Mouse (Mus musculus): ENCODE measurements around the gene Dram1. TPM values are rescaled to one million over a fixed set of nuclear protein-coding genes. Genes with fewer than 3 reads are reported as not detected.
"Not testable (repeated sequence)": the region's sequence is repeated elsewhere in the genome, so short reads cannot be mapped to it uniquely, and the experiment has no call there.

Dram1 gene
- polyA plus RNA-seq, 1 experiment from 2014 or later, result 3.3 TPM

DNA sequence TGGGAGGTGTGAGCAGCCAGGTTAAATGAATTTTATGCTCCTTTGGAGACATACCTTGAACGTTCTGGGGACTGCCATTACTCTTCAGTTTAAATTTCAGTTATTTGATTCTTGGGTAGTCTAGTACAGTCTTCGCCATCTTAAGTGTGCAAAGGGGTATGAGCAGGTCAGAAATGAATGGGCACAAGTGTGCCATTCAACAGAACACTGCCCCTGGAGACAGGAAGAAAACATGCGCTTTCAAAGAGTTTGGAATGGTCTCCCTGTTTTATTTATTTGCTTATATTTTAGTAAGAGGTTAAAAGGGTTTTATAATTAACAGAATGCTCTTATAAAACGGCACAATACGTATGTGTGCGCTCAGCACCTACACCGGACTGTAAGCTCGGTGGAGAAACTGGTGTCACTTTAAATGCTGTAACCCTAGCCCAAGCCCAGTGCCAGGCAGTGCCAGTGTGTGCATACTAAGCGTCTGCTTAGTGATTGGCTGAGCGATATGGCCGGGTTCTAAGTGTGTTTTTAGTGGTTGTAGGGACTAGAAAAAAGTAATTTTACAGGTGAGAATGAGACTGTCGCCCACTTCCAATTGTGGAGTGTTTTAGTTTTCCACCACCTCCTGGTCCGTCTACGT is 1.7 kb upstream of the Dram1 start:
- no peak for ATAC-seq (replicated peaks; ENCODE audit: extremely low read depth, insufficient read depth, low FRiP score)

DNA sequence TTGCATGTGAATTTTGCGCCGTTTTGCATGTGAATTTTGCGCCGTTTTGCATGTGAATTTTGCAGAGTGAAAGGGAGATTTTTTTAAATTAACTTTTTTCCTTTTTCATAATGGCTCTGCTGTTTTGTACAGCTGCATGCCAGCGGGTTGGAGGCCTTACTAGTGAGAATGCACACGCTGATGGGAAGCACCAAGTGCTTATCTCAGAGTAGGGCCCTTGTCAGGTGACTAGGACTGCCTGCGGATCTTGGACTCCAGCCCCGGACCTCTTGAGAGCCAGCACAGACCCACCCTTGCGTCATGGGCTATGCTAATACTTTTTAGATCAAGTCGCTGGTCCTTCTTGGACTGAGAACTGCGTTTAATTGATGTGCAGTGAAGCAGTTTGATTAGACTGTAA is 1.1 kb upstream of the Dram1 start:
- no peaks in the 10 kb centered on the region for H3K9me3 ChIP-seq (replicated peaks; ENCODE audit: control insufficient read depth, low read length)
- peak overlapping the region; percentile 79 for H3K9ac ChIP-seq (ENCODE audit: low read length)
- H3K4me3 ChIP-seq (ENCODE audit: low read length), result peak overlapping the region; percentile 76
- H3K27me3 ChIP-seq (ENCODE audit: control insufficient read depth, insufficient read depth, low read length), result no peaks in the 10 kb centered on the region
- no peaks in the 10 kb centered on the region for H3K36me3 ChIP-seq (ENCODE audit: control insufficient read depth, insufficient read depth)
- H3K4me2 ChIP-seq (ENCODE audit: low read depth, low read length), result peak overlapping the region; percentile 83
- WGBS, result under 1% methylated on average over 11 of the region's 11 CpGs
- peaks cover 35% of the 10 kb centered on the region for H3K4me1 ChIP-seq (ENCODE audit: control insufficient read depth, insufficient read depth, low read length)
- peak; percentile 82 for ATAC-seq (replicated peaks; ENCODE audit: extremely low read depth, insufficient read depth, low FRiP score)
- H3K27ac ChIP-seq (ENCODE audit: low read length), result peak overlapping the region; percentile 64

More for the DNA sequence above, 1.7 kb upstream of the Dram1 start:
- H3K4me1 ChIP-seq (ENCODE audit: control insufficient read depth, insufficient read depth, low read length), result peaks cover 35% of the 10 kb centered on the region
- no peaks in the 10 kb centered on the region for H3K9me3 ChIP-seq (replicated peaks; ENCODE audit: control insufficient read depth, low read length)
- H3K4me2 ChIP-seq (ENCODE audit: low read depth, low read length), result peak overlapping the region; percentile 83
- H3K36me3 ChIP-seq (ENCODE audit: control insufficient read depth, insufficient read depth), result no peaks in the 10 kb centered on the region
- 0 out of 2 replicates have a peak overlapping the region, but pooled peaks have one; percentile 23 for H3K27ac ChIP-seq (ENCODE audit: low read length)
- no peaks in the 10 kb centered on the region for H3K27me3 ChIP-seq (ENCODE audit: control insufficient read depth, insufficient read depth, low read length)
- 51% methylated on average over 14 of the region's 14 CpGs for WGBS
- peak overlapping the region; percentile 76 for H3K4me3 ChIP-seq (ENCODE audit: low read length)
- peak overlapping the region; percentile 17; the same call in 1 of the 2 replicates for H3K9ac ChIP-seq (ENCODE audit: low read length)

DNA sequence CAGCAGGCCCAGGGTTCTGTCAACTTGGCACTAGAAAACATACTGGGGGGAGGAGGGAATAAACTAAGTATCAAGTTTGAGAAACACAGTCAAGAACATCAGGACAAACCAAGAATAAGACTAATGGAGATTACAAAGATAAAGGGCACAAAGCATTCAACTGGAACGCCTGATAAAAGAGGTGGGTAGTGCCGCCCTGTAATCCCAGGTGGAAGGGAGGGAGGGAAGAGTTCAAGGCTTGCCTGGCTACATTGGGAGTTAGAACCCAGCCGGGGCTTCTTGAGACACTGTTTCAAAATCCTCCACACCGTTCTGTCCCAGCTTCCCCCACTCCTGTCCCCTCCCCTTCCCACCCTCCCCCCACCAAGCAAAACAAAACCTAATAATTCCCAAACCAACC is 1.2 kb downstream of the Dram1 start:
- Histone ChIP-seq H3K9me3 (replicated peaks; ENCODE audit: control insufficient read depth, low read length) (no peaks in the 10 kb centered on the region), H3K9ac (ENCODE audit: low read length) (no peak overlapping the region), H3K4me3 (ENCODE audit: low read length) (no peak overlapping the region), H3K4me2 (ENCODE audit: low read depth, low read length) (no peak overlapping the region), H3K27me3 (ENCODE audit: control insufficient read depth, insufficient read depth, low read length) (no peaks in the 10 kb centered on the region), H3K36me3 (ENCODE audit: control insufficient read depth, insufficient read depth) (no peaks in the 10 kb centered on the region), H3K27ac (ENCODE audit: low read length) (no peak overlapping the region), H3K4me1 (ENCODE audit: control insufficient read depth, insufficient read depth, low read length) (peaks cover 21% of the 10 kb centered on the region)
- WGBS, result 86% methylated on average over 4 of the region's 4 CpGs
- no peak for ATAC-seq (replicated peaks; ENCODE audit: extremely low read depth, insufficient read depth, low FRiP score)

DNA sequence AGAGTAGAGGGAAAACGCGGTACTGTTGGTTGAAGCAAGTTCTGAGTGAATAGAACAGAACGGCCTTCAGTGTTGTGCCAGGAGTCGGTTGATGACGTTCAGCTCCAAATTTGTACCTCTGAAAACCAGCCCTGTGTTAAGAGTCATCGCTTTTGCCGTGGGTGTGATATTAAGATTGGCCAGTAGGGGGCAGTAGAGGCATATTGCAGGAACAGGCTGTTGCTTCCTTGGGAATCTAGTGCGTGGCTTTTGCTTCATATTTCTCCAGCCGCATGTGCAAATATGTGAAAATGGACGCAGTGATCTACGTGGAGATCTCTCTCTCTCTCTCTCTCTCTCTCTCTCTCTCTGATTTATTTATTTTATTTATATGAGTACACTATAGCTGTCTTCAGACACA is 2.1 kb downstream of the Dram1 start:
- H3K27me3 ChIP-seq (ENCODE audit: control insufficient read depth, insufficient read depth, low read length), result no peaks in the 10 kb centered on the region
- peak overlapping the region; percentile 44 for H3K4me2 ChIP-seq (ENCODE audit: low read depth, low read length)
- no peaks in the 10 kb centered on the region for H3K36me3 ChIP-seq (ENCODE audit: control insufficient read depth, insufficient read depth)
- 8% methylated on average over 11 of the region's 11 CpGs for WGBS
- H3K9ac ChIP-seq (ENCODE audit: low read length), result no peak overlapping the region
- H3K4me3 ChIP-seq (ENCODE audit: low read length), result no peak overlapping the region
- H3K27ac ChIP-seq (ENCODE audit: low read length), result no peak overlapping the region
- H3K9me3 ChIP-seq (replicated peaks; ENCODE audit: control insufficient read depth, low read length), result no peaks in the 10 kb centered on the region
- no peak for ATAC-seq (replicated peaks; ENCODE audit: extremely low read depth, insufficient read depth, low FRiP score)
- H3K4me1 ChIP-seq (ENCODE audit: control insufficient read depth, insufficient read depth, low read length), result peaks cover 16% of the 10 kb centered on the region

DNA sequence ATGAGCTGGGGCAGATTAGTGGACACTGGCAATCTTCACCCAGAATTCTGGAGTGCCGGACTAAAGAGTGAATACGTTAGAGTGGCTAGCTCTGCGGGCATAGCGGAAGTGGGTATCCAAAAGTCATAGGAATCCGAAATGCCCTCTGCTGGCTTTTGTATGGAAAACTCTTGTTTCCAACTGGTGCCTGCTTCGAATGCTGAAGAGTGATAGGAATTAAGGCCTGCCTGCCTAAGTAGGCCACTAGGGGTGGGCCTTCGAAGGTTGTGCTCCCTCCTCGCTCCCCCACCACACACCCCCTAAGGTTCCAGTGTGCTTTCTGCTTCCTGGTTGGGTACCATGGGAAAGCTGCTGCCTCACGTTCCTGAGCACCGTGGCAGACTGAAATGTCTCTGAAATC is 3.9 kb downstream of the Dram1 start:
- Histone ChIP-seq H3K4me2 (ENCODE audit: low read depth, low read length) (peak overlapping the region; percentile 24), H3K27me3 (ENCODE audit: control insufficient read depth, insufficient read depth, low read length) (no peaks in the 10 kb centered on the region), H3K9me3 (replicated peaks; ENCODE audit: control insufficient read depth, low read length) (no peaks in the 10 kb centered on the region), H3K4me3 (ENCODE audit: low read length) (no peak overlapping the region), H3K9ac (ENCODE audit: low read length) (no peak overlapping the region), H3K36me3 (ENCODE audit: control insufficient read depth, insufficient read depth) (no peaks in the 10 kb centered on the region), H3K27ac (ENCODE audit: low read length) (no peak overlapping the region), H3K4me1 (ENCODE audit: control insufficient read depth, insufficient read depth, low read length) (0 out of 2 replicates have a peak, but pooled peaks cover 5% of the 10 kb centered on the region)
- ATAC-seq (replicated peaks; ENCODE audit: extremely low read depth, insufficient read depth, low FRiP score), result no peak
- 25% methylated on average over 10 of the region's 10 CpGs for WGBS

DNA sequence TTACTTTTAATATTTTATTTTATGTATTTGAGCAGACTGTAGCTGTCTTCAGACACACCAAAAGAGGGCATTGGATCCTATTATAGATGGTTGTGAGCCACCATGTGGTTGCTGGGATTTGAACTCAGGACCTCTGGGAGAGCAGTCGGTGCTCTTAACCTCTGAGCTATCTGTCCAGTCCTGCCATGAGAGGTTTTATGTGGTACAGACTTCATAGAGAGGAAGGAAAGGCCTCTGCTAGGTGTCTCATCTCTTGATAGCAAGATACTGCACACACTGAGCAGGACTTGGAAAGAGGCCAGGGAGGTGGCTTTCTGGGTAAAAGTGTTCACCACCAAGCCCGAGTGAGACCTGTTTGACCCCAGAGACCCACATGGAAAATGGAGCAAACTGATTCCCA is 5.9 kb downstream of the Dram1 start:
- H3K27me3 ChIP-seq (ENCODE audit: control insufficient read depth, insufficient read depth, low read length); H3K4me1 ChIP-seq (ENCODE audit: control insufficient read depth, insufficient read depth, low read length); H3K4me3 ChIP-seq (ENCODE audit: low read length); H3K9ac ChIP-seq (ENCODE audit: low read length); H3K36me3 ChIP-seq (ENCODE audit: control insufficient read depth, insufficient read depth); H3K9me3 ChIP-seq (replicated peaks; ENCODE audit: control insufficient read depth, low read length); ATAC-seq (replicated peaks; ENCODE audit: extremely low read depth, insufficient read depth, low FRiP score); H3K4me2 ChIP-seq (ENCODE audit: low read depth, low read length); H3K27ac ChIP-seq (ENCODE audit: low read length): not testable (repeated sequence)
- 73% methylated on average over 2 of the region's 2 CpGs for WGBS

DNA sequence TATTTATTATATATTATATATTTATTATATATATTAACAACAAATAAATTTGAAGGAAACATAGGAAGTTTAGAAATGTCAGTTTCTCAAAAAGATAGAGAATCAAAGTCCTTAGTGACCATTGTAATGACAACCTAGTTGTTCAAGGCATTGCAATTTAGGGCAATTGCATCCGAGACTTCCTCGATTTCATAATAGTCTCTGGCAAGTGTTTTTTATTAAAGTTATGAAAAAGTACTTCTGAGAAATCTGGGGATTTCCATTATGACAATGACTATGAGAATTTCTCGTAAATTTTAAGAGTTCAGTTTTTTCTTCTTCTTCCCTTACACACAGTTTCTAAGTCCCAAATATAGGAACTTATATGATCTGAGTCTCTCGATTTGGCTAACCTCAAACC is 6.4 kb downstream of the Dram1 start:
- 87% methylated on average over 4 of the region's 4 CpGs for WGBS
- Histone ChIP-seq H3K4me3 (ENCODE audit: low read length) (no peak overlapping the region), H3K9me3 (replicated peaks; ENCODE audit: control insufficient read depth, low read length) (no peaks in the 10 kb centered on the region), H3K36me3 (ENCODE audit: control insufficient read depth, insufficient read depth) (no peaks in the 10 kb centered on the region), H3K27ac (ENCODE audit: low read length) (no peak overlapping the region), H3K9ac (ENCODE audit: low read length) (no peak overlapping the region), H3K4me1 (ENCODE audit: control insufficient read depth, insufficient read depth, low read length) (0 out of 2 replicates have a peak, but pooled peaks cover 3% of the 10 kb centered on the region), H3K27me3 (ENCODE audit: control insufficient read depth, insufficient read depth, low read length) (no peaks in the 10 kb centered on the region), H3K4me2 (ENCODE audit: low read depth, low read length) (no peak overlapping the region)
- no peak for ATAC-seq (replicated peaks; ENCODE audit: extremely low read depth, insufficient read depth, low FRiP score)

DNA sequence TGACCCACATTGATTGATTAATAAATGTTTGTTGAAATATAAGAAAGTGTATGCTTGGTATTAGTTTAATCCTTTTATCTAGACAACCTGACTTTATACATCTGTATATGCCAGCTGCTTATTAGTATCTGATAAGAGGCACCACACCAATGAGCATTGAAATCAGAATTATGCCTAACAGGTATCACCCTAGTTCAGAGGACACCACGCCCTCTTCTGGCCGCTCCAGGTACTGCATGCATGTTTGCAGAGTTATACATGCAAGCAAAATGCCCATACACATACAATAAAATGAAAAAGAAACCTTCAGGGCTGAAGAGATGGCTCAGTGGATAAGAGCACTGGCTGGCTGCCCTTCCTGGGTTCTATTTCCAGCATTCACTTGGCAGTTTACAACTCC is 7.1 kb downstream of the Dram1 start:
- no peak overlapping the region for H3K4me2 ChIP-seq (ENCODE audit: low read depth, low read length)
- no peak for ATAC-seq (replicated peaks; ENCODE audit: extremely low read depth, insufficient read depth, low FRiP score)
- H3K4me3 ChIP-seq (ENCODE audit: low read length), result no peak overlapping the region
- no peak overlapping the region for H3K9ac ChIP-seq (ENCODE audit: low read length)
- WGBS, result 6% methylated on average over 2 of the region's 2 CpGs
- no peak overlapping the region for H3K27ac ChIP-seq (ENCODE audit: low read length)
- H3K36me3 ChIP-seq (ENCODE audit: control insufficient read depth, insufficient read depth), result no peaks in the 10 kb centered on the region
- H3K27me3 ChIP-seq (ENCODE audit: control insufficient read depth, insufficient read depth, low read length), result no peaks in the 10 kb centered on the region
- 0 out of 2 replicates have a peak, but pooled peaks cover 3% of the 10 kb centered on the region for H3K4me1 ChIP-seq (ENCODE audit: control insufficient read depth, insufficient read depth, low read length)
- H3K9me3 ChIP-seq (replicated peaks; ENCODE audit: control insufficient read depth, low read length), result no peaks in the 10 kb centered on the region

DNA sequence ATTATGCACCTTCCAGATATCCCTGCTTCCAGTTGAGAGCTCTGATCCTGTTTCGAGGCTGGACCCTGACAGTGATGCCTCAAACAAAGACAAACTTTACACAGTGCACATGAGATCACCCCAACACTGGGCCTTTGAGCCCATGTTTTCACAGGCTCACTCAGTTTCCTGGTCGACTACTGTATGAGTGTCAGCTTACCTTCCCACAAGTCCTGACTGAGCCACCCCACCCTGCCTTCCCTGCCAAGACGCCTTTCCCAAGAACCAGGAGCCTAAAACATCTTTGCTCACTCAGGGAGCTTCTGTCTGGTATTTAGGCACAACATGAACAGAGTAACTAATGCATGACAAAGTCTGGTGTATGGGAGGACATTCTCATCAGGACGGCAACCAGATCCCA is 9.6 kb downstream of the Dram1 start:
- H3K4me3 ChIP-seq (ENCODE audit: low read length), result no peak overlapping the region
- H3K4me2 ChIP-seq (ENCODE audit: low read depth, low read length), result no peak overlapping the region
- WGBS, result 51% methylated on average over 4 of the region's 4 CpGs
- no peaks in the 10 kb centered on the region for H3K27me3 ChIP-seq (ENCODE audit: control insufficient read depth, insufficient read depth, low read length)
- no peaks in the 10 kb centered on the region for H3K9me3 ChIP-seq (replicated peaks; ENCODE audit: control insufficient read depth, low read length)
- H3K36me3 ChIP-seq (ENCODE audit: control insufficient read depth, insufficient read depth), result no peaks in the 10 kb centered on the region
- H3K27ac ChIP-seq (ENCODE audit: low read length), result no peak overlapping the region
- H3K9ac ChIP-seq (ENCODE audit: low read length), result no peak overlapping the region
- no peak for ATAC-seq (replicated peaks; ENCODE audit: extremely low read depth, insufficient read depth, low FRiP score)
- H3K4me1 ChIP-seq (ENCODE audit: control insufficient read depth, insufficient read depth, low read length), result no peaks in the 10 kb centered on the region
